Mouse (Mus musculus): ENCODE measurements around the gene Usp53.

Usp53 gene

DNA sequence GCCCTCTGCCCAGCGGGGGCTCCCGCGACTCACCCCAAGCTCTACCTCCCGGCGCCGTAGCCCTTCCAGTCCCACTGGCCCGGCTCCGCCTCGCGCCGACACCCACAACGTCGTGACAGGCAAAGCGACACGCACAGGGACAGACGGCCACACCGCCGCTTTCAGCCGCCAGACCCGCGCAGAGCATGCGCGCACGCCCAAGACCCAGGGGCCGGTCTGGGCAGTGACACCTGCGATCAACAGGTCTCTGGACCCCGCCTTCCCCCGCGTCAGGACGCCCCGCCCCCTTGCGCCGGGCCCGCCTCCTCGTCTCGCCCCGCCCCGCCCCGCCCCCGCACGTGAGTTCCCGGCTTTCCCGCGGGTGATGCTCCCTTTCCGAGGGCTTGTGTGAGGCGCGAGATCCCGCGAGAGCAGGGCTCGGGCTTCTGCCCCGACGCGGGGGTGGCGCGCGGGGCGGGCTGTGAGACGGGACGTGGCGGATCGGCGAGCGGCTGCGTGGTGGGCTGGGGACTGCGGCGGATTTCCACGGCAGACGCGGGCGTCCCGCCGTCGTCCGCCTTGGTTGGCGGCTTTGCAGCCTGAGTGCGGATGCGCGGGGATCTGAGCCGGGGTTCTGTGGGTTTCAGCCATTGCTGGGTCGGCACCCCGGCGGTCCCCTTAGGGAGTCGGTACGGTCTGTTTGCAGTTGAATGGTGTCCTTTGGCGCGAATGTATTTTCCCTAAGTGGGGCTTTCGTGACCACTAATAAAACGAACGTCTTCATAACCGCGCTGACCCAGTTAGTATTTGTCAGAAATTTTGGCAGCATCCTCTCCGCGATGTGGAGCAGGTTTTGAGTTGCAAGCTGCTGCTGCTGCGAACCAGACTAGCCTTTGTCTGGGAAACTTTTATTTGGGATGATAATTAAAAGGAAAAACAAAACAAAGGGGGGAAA lies at the start of gene Usp53:
Usp53 (minus strand) TSS at position 262 of the 934 bp plus-strand sequence.
- peak; percentile 92 for DNase-seq

DNA sequence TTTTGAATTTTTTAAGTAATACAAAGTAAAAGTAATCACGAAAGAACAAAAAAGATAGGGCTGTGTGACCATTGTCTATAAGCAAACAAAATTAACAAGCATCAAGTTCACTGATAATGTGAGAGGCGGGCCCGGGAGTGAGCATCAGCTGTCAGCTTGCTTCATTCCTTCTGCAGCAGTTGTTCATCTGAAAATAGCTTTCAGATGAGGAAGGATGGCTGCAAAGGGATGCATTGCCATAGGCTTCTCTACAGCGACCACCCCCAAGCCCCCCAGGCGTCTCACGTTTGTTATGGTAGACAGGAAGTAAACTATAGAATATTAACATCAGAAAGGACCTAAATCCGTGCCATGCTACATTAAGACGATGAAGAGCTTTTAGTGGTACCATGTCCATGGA lies 49.5 kb upstream of the Usp53 start:
- no peak for DNase-seq

DNA sequence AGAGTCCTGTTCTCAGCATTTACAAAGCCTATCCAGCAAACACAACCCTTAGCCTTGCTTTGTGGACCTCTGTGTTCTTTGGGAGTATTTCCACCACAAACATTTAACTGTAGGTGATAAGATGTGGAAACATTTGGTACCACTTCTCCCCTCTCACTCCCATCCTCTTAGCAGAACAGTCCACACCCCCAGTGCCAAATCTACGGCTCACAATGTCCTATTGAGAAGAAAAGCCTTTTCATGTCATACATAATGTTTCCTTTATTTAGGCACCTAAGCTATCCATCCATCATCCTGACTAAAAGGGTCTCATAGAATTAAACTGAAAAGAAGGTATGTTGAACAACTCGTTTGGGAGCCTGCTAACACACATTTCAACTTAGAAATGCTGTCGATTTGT lies 41.3 kb upstream of the Usp53 start:
- no peak for DNase-seq

- no peak for DNase-seq
Observed at GRCm38 (mm10) chr3:123024496-123025234, 40.4 kb upstream of the Usp53 start.

- DNase-seq = no peak
Observed at GRCm38 (mm10) chr3:123018792-123019191, 34.5 kb upstream of the Usp53 start.

DNA sequence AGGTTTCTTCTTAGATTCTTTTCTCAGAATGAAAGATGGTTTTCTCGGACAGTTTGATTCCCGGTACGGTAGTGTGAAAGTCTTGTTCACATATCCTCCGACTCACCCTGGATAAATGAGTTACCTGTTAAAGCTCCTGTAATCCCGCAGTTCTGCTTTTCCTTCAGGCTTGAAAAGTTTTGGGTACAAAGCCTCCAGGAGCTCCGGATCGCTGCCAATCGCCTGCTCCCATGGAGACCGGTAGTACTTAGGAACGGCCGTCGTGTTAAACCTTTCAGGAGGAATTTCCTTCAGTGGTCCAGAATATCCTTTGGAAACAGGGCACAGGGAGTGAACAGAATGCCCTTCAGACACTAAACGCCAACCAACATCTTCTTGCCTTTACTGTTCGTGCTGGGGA lies 29.2 kb upstream of the Usp53 start:
- DNase-seq = peak; percentile 76

- DNase-seq = peak; percentile 23
Observed at GRCm38 (mm10) chr3:123009417-123009816, 25.1 kb upstream of the Usp53 start.

- DNase-seq = no peak
Observed at GRCm38 (mm10) chr3:123007386-123007785, 23.1 kb upstream of the Usp53 start.

- DNase-seq = peak; percentile 63
Observed at GRCm38 (mm10) chr3:123001053-123001452, 16.7 kb upstream of the Usp53 start.

GRCm38 (mm10) chr3:122998511-122998910 lies 14.2 kb upstream of the Usp53 start:
- no peak for DNase-seq

DNA sequence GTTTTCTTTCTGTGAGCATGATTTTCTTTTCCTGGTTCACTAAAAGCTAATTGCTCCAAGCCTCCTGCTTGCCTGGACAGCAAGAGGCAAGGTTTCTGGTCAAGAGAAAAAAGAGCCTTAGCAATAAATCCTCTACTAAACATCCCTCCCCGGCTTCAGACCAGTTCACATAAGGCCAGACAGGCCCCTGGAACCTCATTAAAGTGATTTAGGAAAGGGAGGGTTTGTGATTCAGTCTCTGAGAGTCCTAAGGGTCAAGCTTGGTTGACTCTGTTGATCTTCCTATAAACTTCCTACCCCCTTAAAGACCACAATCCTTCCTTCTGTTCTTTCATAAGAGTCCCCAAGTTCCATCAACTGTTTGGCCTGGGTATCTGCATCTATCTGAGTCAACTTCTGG lies 12.7 kb upstream of the Usp53 start:
- DNase-seq = peak; percentile 27

GRCm38 (mm10) chr3:122986906-122987305 lies 2.6 kb upstream of the Usp53 start:
- DNase-seq = no peak

DNA sequence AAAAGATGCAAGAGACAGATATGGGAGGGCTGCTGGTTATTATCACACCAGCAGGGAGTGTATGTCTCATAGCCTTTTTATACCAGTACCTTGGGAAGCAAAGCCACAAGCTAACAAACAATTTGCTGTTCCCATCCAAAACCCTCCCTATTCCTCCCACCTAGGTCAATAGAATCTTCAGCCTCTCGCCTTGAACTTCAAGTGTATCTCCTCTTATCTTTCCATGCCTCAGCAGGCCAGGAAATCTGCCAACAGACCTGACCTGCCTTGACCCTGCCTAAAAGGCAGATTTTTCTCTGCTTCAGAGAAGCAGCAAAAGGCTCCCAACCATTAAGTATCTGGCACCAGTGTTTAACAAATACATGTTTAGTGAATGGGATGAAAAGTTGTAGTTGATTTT lies 2.1 kb upstream of the Usp53 start:
- DNase-seq = peak; percentile 58

DNA sequence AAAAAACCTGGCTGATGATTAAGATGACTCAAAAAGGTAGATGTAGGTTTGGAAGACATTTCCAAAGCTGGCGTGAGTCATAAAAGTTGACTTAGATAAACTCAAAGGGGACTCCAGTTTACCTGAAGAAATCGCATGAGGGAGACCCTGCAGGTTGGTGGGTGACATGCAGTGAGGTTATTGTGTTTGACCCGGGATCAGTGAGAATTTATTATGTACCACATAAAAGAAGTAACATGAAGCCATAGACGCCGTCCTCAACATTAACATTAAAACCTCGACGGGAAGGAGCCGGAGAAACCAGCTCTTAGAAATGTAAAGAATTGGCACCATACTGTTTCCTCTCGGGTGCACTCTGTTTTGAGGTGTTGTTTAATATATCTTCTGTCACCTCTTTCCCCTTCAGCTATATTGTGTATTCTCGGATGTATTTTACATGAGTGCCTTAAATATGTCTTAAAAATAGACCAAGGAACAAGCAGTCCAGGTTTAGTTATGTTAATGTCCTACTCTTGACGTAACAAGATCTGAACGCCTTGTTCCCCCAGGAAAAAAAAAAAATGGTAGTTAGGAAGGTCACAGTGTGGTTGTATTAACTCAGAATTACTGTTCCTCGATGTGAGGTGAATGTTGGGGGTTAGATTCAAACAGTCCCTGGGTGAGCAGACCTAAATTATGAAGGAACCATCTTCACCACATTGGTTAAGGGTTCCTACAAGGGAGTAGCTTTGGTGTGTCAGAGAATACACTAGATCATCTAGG lies 1.1 kb upstream of the Usp53 start:
- DNase-seq = peak; percentile 30

DNA sequence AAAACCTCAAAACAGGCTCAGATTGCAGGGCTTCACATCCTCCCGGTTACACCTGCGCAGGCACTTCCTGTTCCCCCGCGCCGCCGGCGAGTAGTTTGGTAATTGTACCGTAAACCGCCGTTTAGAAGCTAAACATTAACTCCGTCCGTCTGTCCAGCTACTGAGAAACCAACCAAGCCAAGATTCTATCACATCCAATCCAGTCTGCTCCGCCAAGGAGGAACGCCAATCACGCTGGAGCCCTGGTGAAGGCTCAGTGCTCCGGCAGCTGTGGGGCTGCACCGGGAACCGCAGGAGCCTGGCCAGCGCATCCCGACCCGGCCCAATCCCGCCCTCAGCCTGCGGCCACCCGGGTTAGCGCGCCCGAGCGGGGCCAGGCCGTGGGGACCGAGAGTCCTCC lies 461 bp downstream of the Usp53 start:
- DNase-seq = peak; percentile 92

- DNase-seq = no peak
Observed at GRCm38 (mm10) chr3:122975964-122976363, 8.3 kb downstream of the Usp53 start.

GRCm38 (mm10) chr3:122975363-122975762 lies 8.9 kb downstream of the Usp53 start:
- no peak for DNase-seq

GRCm38 (mm10) chr3:122974833-122975232 lies 9.5 kb downstream of the Usp53 start:
- no peak for DNase-seq

DNA sequence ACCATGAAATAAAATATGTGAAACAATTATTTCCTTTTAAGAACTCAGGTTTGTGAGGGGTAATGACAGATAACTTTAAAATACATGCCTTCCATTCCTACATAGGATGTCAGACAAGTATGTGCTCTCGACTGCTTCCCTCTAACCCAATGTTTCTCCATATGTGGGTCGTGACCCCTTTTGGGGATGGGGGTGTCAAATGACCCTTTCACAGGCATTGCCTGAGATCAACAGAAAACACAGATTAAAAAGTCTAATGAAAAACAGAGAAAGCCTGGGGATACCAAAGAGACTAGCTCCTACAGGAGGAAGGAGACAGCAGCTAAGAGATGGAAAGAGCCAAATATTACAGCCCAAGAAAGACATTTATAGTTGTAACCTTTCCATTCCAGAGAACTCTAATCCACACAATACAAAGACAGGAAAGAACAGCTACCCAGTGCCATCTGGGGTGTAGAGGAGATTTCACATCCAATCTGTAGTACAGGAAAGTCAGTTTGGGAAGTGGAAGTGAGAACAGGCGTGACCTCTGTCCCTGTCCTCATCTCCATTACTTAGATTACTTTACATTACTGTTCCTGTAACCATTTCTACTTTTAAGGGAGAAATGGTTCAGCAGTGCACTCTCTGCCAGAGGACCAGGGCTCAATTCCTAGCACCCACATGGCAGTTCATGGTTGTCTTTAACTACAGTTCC lies 12.0 kb downstream of the Usp53 start:
- DNase-seq = no peak

GRCm38 (mm10) chr3:122968391-122968790 lies 15.9 kb downstream of the Usp53 start:
- DNase-seq = no peak

GRCm38 (mm10) chr3:122964301-122964700 lies 20.0 kb downstream of the Usp53 start:
- no peak for DNase-seq

- no peak for DNase-seq
Observed at GRCm38 (mm10) chr3:122950129-122950528, 34.2 kb downstream of the Usp53 start.
